In genomic region chr10:63803909-63804308, GRCm38 (mm10) we compare ENCODE assay signal across 20 mouse cellular contexts.
DNase-seq lines count a peak whose midpoint lies in the region; ATAC-seq lines count a peak whose summit lies in the region.
"Had no signal": no experiment of that assay in that cellular context is flagged by ENCODE, and none has a peak within 500 bp of the region (broad histone marks: within the 10 kb centered on the region; RNA-seq: fewer than 3 reads in every experiment).

No protein-coding gene starts in this region.

- H3K27me3 ChIP-seq in forebrain, embryonic 13.5 days = no peaks in the 10 kb centered on the region
- no peaks in the 10 kb centered on the region for H3K27me3 ChIP-seq in forebrain, embryonic 12.5 days
- no peaks in the 10 kb centered on the region for H3K27me3 ChIP-seq in midbrain, embryonic 11.5 days (ENCODE audit: control insufficient read depth, insufficient read depth, low read length)
- H3K27me3 ChIP-seq: hindbrain, embryonic 12.5 days; intestine, embryonic 15.5 days; kidney, embryonic 15.5 days; liver, embryonic 15.5 days had no signal

- no peak overlapping the region for H3K4me3 ChIP-seq in forebrain, embryonic 13.5 days
- no peak overlapping the region for H3K4me3 ChIP-seq in forebrain, embryonic 12.5 days (replicated peaks)
- H3K4me3 ChIP-seq in midbrain, embryonic 11.5 days (ENCODE audit: low read depth, low read length) = no peak overlapping the region
- H3K4me3 ChIP-seq: embryonic facial prominence, embryonic 10.5 days; gastrocnemius, adult 2 months; heart, embryonic 10.5 days; hindbrain, embryonic 12.5 days; intestine, embryonic 15.5 days; kidney, embryonic 15.5 days; liver, embryonic 15.5 days had no signal

- H3K36me3 ChIP-seq in forebrain, embryonic 13.5 days (ENCODE audit: poor library complexity, severe bottlenecking) = no peaks in the 10 kb centered on the region
- H3K36me3 ChIP-seq in forebrain, embryonic 12.5 days (replicated peaks) = no peaks in the 10 kb centered on the region
- no peaks in the 10 kb centered on the region for H3K36me3 ChIP-seq in midbrain, embryonic 11.5 days (ENCODE audit: control insufficient read depth, insufficient read depth, low read length)
- H3K36me3 ChIP-seq: embryonic facial prominence, embryonic 10.5 days; heart, embryonic 10.5 days; hindbrain, embryonic 12.5 days; intestine, embryonic 15.5 days; kidney, embryonic 15.5 days; liver, embryonic 15.5 days had no signal

- no peaks in the 10 kb centered on the region for H3K4me1 ChIP-seq in forebrain, embryonic 13.5 days
- H3K4me1 ChIP-seq in forebrain, embryonic 12.5 days = no peaks in the 10 kb centered on the region
- H3K4me1 ChIP-seq in midbrain, embryonic 11.5 days (ENCODE audit: control insufficient read depth, insufficient read depth, low read length) = no peaks in the 10 kb centered on the region
- H3K4me1 ChIP-seq: embryonic facial prominence, embryonic 10.5 days; heart, embryonic 10.5 days; hindbrain, embryonic 12.5 days; intestine, embryonic 15.5 days; kidney, embryonic 15.5 days; liver, embryonic 15.5 days had no signal

- 80% methylated on average over 6 of the region's 6 CpGs for WGBS in forebrain, embryonic 13.5 days
- 91% methylated on average over 6 of the region's 6 CpGs for WGBS in forebrain, embryonic 12.5 days
- WGBS in midbrain, embryonic 11.5 days = 96% methylated on average over 6 of the region's 6 CpGs

- H3K9ac ChIP-seq in forebrain, embryonic 13.5 days = no peak overlapping the region
- no peak overlapping the region for H3K9ac ChIP-seq in forebrain, embryonic 12.5 days
- H3K9ac ChIP-seq in midbrain, embryonic 11.5 days (ENCODE audit: low read length) = no peak overlapping the region
- H3K9ac ChIP-seq: hindbrain, embryonic 12.5 days; intestine, embryonic 15.5 days; kidney, embryonic 15.5 days; liver, embryonic 15.5 days had no signal

- DNase-seq in right cerebral cortex, adult 18-20 months = peak; percentile 42
- DNase-seq in right cerebral cortex, postnatal 4 days = no peak
- peak; percentile 52 for DNase-seq in layer of hippocampus, adult 9-10 months (ENCODE audit: low spot score)
- peak; percentile 20 to 30 for DNase-seq in right cerebral cortex, postnatal 36 days (ENCODE audit: low spot score in 2 of 2)
- no peak for DNase-seq in midbrain, embryonic 11.5 days (ENCODE audit: low spot score, missing footprints)
- DNase-seq in thymus, postnatal 4 days = no peak
- DNase-seq: adrenal gland, adult 2 months; cerebellum, adult 11-12 months; cerebellum, postnatal 36 days; gastrocnemius, adult 2 months; heart, postnatal 10 days; lung, postnatal 10 days had no signal

- H3K4me2 ChIP-seq in forebrain, embryonic 13.5 days = no peak overlapping the region
- no peak overlapping the region for H3K4me2 ChIP-seq in forebrain, embryonic 12.5 days
- H3K4me2 ChIP-seq in midbrain, embryonic 11.5 days = no peak overlapping the region
- H3K4me2 ChIP-seq: hindbrain, embryonic 12.5 days; intestine, embryonic 15.5 days; kidney, embryonic 15.5 days; liver, embryonic 15.5 days had no signal

- no peak overlapping the region for H3K27ac ChIP-seq in forebrain, embryonic 13.5 days
- no peak overlapping the region for H3K27ac ChIP-seq in forebrain, embryonic 12.5 days
- H3K27ac ChIP-seq in midbrain, embryonic 11.5 days (ENCODE audit: low read depth, low read length) = no peak overlapping the region
- H3K27ac ChIP-seq: embryonic facial prominence, embryonic 10.5 days; gastrocnemius, adult 2 months; heart, embryonic 10.5 days; hindbrain, embryonic 12.5 days; intestine, embryonic 15.5 days; kidney, embryonic 15.5 days; liver, embryonic 15.5 days had no signal

- ATAC-seq in forebrain, embryonic 13.5 days = peak; percentile 85
- ATAC-seq in forebrain, embryonic 12.5 days (ENCODE audit: low FRiP score) = no peak
- no peak for ATAC-seq in midbrain, embryonic 11.5 days (ENCODE audit: low FRiP score)
- ATAC-seq: intestine, embryonic 15.5 days had no signal

- no peaks in the 10 kb centered on the region for H3K9me3 ChIP-seq in forebrain, embryonic 13.5 days (replicated peaks)
- H3K9me3 ChIP-seq in forebrain, embryonic 12.5 days = 0 out of 2 replicates have a peak, but pooled peaks cover 4% of the 10 kb centered on the region
- H3K9me3 ChIP-seq in midbrain, embryonic 11.5 days (ENCODE audit: control insufficient read depth, low read length) = no peaks in the 10 kb centered on the region
- H3K9me3 ChIP-seq: embryonic facial prominence, embryonic 10.5 days; heart, embryonic 10.5 days; hindbrain, embryonic 12.5 days; intestine, embryonic 15.5 days; kidney, embryonic 15.5 days had no signal

Comparison
In these comparisons a context has a peak if more than half of its experiments do, and no peak if none do; other contexts are left out.
1. DNase-seq: peak in right cerebral cortex, adult 18-20 months (single experiment), layer of hippocampus, adult 9-10 months (single experiment) and right cerebral cortex, postnatal 36 days (2 of 2); none in right cerebral cortex, postnatal 4 days (single experiment), midbrain, embryonic 11.5 days (single experiment) and thymus, postnatal 4 days (single experiment).